Mouse (Mus musculus) forebrain, embryonic 11.5 days (tissue): Measurements from ENCODE around the gene Maff. TPM values are rescaled to one million over a fixed set of nuclear protein-coding genes. Genes with fewer than 3 reads are reported as not detected.
A peak's percentile ranks its signal among the peaks of the same experiment; 100 is the strongest.

ENCODE experiments used
- ATAC-seq: fragments of 200-750 bp; cut with Nextera tagmentation; replicated peaks from 2 replicates; pipeline ENCODE4 v1.8.0; 2017; ENCODE audit warnings: moderate TSS enrichment; ENCODE audit not compliant: low FRiP score
- DNase-seq: peaks from one replicate; pipeline ENCODE4 v3.0.0-alpha.2; 2017; ENCODE audit warnings: low spot score
- H3K27ac ChIP-seq: fragments of 300-500 bp; sonication (generic); 2 replicates; pipeline ENCODE4 v1.5.1; 2014; ENCODE audit warnings: low read depth, low read length
- H3K27me3 ChIP-seq: fragments of 300-500 bp; sonication (generic); 2 replicates; pipeline ENCODE4 v1.6.1; 2014; ENCODE audit warnings: mild to moderate bottlenecking, low read length, mixed read lengths; ENCODE audit not compliant: control insufficient read depth, insufficient read depth
- H3K36me3 ChIP-seq: fragments of 300-500 bp; sonication (generic); 2 replicates; pipeline ENCODE4 v1.6.1; 2014; ENCODE audit warnings: mild to moderate bottlenecking, low read length, moderate library complexity, mixed read lengths; ENCODE audit not compliant: control insufficient read depth, insufficient read depth
- H3K4me1 ChIP-seq: fragments of 300-500 bp; sonication (generic); replicated peaks from 2 replicates; pipeline ENCODE4 v1.6.1; 2014; ENCODE audit warnings: low read length, mixed read lengths; ENCODE audit not compliant: control insufficient read depth, insufficient read depth
- H3K4me2 ChIP-seq: fragments of 300-500 bp; sonication (generic); 2 replicates; pipeline ENCODE4 v1.6.1; 2014; ENCODE audit warnings: low read depth, mild to moderate bottlenecking, low read length, moderate library complexity, mixed read lengths; ENCODE audit not compliant: severe bottlenecking
- H3K4me3 ChIP-seq: fragments of 300-500 bp; sonication (generic); 2 replicates; pipeline ENCODE4 v1.5.1; 2014; ENCODE audit warnings: low read depth, low read length
- H3K9ac ChIP-seq: fragments of 300-500 bp; sonication (generic); 2 replicates; pipeline ENCODE4 v1.6.1; 2014; ENCODE audit warnings: low read length
- H3K9me3 ChIP-seq: fragments of 300-500 bp; sonication (generic); 2 replicates; pipeline ENCODE4 v1.6.1; 2016; ENCODE audit warnings: low read length, mixed read lengths; ENCODE audit not compliant: control insufficient read depth
- WGBS: fragments of 180-500 bp; shearing (Covaris S2); extraction: QIAGEN DNeasy Blood & Tissue Kit; methylation state at CpG from one replicate; pipeline ENCODE4 v1.1.7; 2014; 5-methylcytosine and 5-hydroxymethylcytosine counted together
- microRNA counts: library from miRNA; unstranded; fragments of <30 nt; microRNA quantifications from one replicate; lab custom pipeline; 2015
- microRNA-seq: library from miRNA; unstranded; fragments of <30 nt; microRNA quantifications from one replicate; pipeline ENCODE4, GENCODE M21; 2016; ENCODE audit not compliant: insufficient number of aligned reads
- polyA plus RNA-seq: library from polyadenylated mRNA; unstranded; fragments of >200 nt; fragmentation: Nextera tagmentation; extraction: Ambion mirVana; gene quantifications from 2 replicates; pipeline ENCODE4 v1.2.1, GENCODE M21; 2014

Gene Maff
- polyA plus RNA-seq, 1 experiment from 2014 or later = 1.5 TPM

GRCm38 (mm10) chr15:79400975-79401365, 54.5 kb downstream of the Maff start:
- ATAC-seq = no peak
- Histone ChIP-seq H3K4me3 (no peak overlapping the region), H3K4me1 (peaks cover 8% of the 10 kb centered on the region; the same call in 1 of the 2 replicates), H3K4me2 (0 out of 2 replicates have a peak overlapping the region, but pooled peaks have one; percentile 12), H3K9me3 (no peaks in the 10 kb centered on the region), H3K27ac (no peak overlapping the region), H3K36me3 (no peaks in the 10 kb centered on the region), H3K27me3 (no peaks in the 10 kb centered on the region), H3K9ac (no peak overlapping the region)
- 60% methylated on average over 7 of the region's 7 CpGs for WGBS
- DNase-seq = no peak

- Histone ChIP-seq H3K4me3 (peak overlapping the region; percentile 97), H3K36me3 (no peaks in the 10 kb centered on the region), H3K9ac (peak overlapping the region; percentile 89), H3K27me3 (no peaks in the 10 kb centered on the region), H3K27ac (no peak overlapping the region), H3K4me1 (peaks cover 8% of the 10 kb centered on the region; the same call in 1 of the 2 replicates), H3K4me2 (peak overlapping the region; percentile 91), H3K9me3 (no peaks in the 10 kb centered on the region)
- WGBS = 35% methylated on average over 5 of the region's 5 CpGs
- ATAC-seq (no peak), DNase-seq (no peak)
These were observed 55.8 kb downstream of the Maff start for GRCm38 (mm10) chr15:79402176-79402575.

GRCm38 (mm10) chr15:79402836-79403762, 56.7 kb downstream of the Maff start, which contains the start of gene Tmem184b:
Tmem184b (minus strand) TSS chr15:79403569.
- peaks cover 8% of the 10 kb centered on the region; the same call in 1 of the 2 replicates for H3K4me1 ChIP-seq
- peak within 1 kb of the TSS; percentile 37; the same call in 1 of the 2 replicates for H3K27ac ChIP-seq
- WGBS = under 1% methylated on average over 87 of the region's 90 CpGs

GRCm38 (mm10) chr15:79403763-79404210, 57.4 kb downstream of the Maff start:
- no peak overlapping the region for H3K27ac ChIP-seq
- H3K9me3 ChIP-seq = no peaks in the 10 kb centered on the region
- peak overlapping the region; percentile 89 for H3K9ac ChIP-seq
- peaks cover 8% of the 10 kb centered on the region; the same call in 1 of the 2 replicates for H3K4me1 ChIP-seq
- no peak for DNase-seq
- WGBS = 18% methylated on average over 9 of the region's 9 CpGs
- peak overlapping the region; percentile 91 for H3K4me2 ChIP-seq
- ATAC-seq = no peak
- H3K27me3 ChIP-seq = no peaks in the 10 kb centered on the region
- H3K4me3 ChIP-seq = peak overlapping the region; percentile 97
- H3K36me3 ChIP-seq = no peaks in the 10 kb centered on the region

More at GRCm38 (mm10) chr15:79402836-79403762, 56.7 kb downstream of the Maff start, which contains the start of gene Tmem184b:
- peak within 1 kb of the TSS; percentile 97 for H3K4me3 ChIP-seq
- H3K36me3 ChIP-seq = no peaks in the 10 kb centered on the region
- H3K9ac ChIP-seq = peak within 1 kb of the TSS; percentile 89
- H3K27me3 ChIP-seq = no peaks in the 10 kb centered on the region
- H3K9me3 ChIP-seq = no peaks in the 10 kb centered on the region
- ATAC-seq (peak; percentile 95), DNase-seq (peak; percentile 90)
- peak within 1 kb of the TSS; percentile 91 for H3K4me2 ChIP-seq

- ATAC-seq (no peak), DNase-seq (no peak)
- Histone ChIP-seq H3K4me1 (peaks cover 8% of the 10 kb centered on the region; the same call in 1 of the 2 replicates), H3K9ac (no peak overlapping the region), H3K4me2 (no peak overlapping the region), H3K36me3 (no peaks in the 10 kb centered on the region), H3K4me3 (no peak overlapping the region), H3K27ac (no peak overlapping the region), H3K9me3 (no peaks in the 10 kb centered on the region), H3K27me3 (no peaks in the 10 kb centered on the region)
- 70% methylated on average over 1 of the region's 1 CpGs for WGBS
These were observed 57.9 kb downstream of the Maff start for GRCm38 (mm10) chr15:79404277-79404676.

GRCm38 (mm10) chr15:79406564-79406963, 60.1 kb downstream of the Maff start:
- H3K4me3 ChIP-seq = no peak overlapping the region
- no peaks in the 10 kb centered on the region for H3K27me3 ChIP-seq
- H3K4me2 ChIP-seq = no peak overlapping the region
- WGBS = 88% methylated on average over 4 of the region's 4 CpGs
- ATAC-seq (no peak), DNase-seq (no peak)
- H3K9ac ChIP-seq = no peak overlapping the region
- H3K9me3 ChIP-seq = no peaks in the 10 kb centered on the region
- H3K27ac ChIP-seq = no peak overlapping the region
- no peaks in the 10 kb centered on the region for H3K36me3 ChIP-seq
- H3K4me1 ChIP-seq = peaks cover 8% of the 10 kb centered on the region; the same call in 1 of the 2 replicates

MicroRNAs within 50 kb of the gene (microRNA counts, 519-probe panel; counts per million panel counts)
- 31.2 counts per million for microRNA mmu-miR-1943 (lab: Ali Mortazavi, UCI)

Small RNA genes within 50 kb of the gene (microRNA-seq; reads per million reads assigned to microRNA genes)
- 3.4 reads per million for gene Mir1943

Other genes starting within 250 kb of the Maff start
- gene Micall1, start 237.7 kb upstream of the Maff start, polyA plus RNA-seq = 6.3 and 7.6 TPM in 2 replicates
- 378 and 386 TPM in 2 replicates for gene Polr2f, start 205.6 kb upstream of the Maff start, polyA plus RNA-seq
- 9.3 and 10.6 TPM in 2 replicates for gene 1700088E04Rik, start 205.4 kb upstream of the Maff start, polyA plus RNA-seq
- gene Sox10, start 181.4 kb upstream of the Maff start, polyA plus RNA-seq = 1.3 and 1.4 TPM in 2 replicates
- 29.0 and 32.4 TPM in 2 replicates for gene Pick1, start 117.4 kb upstream of the Maff start, polyA plus RNA-seq
- 0.31 and 0.41 TPM in 2 replicates for gene Gm49486, start 117.2 kb upstream of the Maff start, polyA plus RNA-seq
- 0.16 TPM in 1 of 2 replicates, not detected in the other for gene Slc16a8, start 91.9 kb upstream of the Maff start, polyA plus RNA-seq
- 1.3 and 4.2 TPM in 2 replicates for gene Baiap2l2, start 61.1 kb upstream of the Maff start, polyA plus RNA-seq
- gene Pla2g6, start 18.2 kb upstream of the Maff start, polyA plus RNA-seq = 20.8 and 22.3 TPM in 2 replicates
- gene Tmem184b, start 56.9 kb downstream of the Maff start, polyA plus RNA-seq = 52.3 and 55.2 TPM in 2 replicates
- gene Csnk1e, start 108.9 kb downstream of the Maff start, polyA plus RNA-seq = 209 and 213 TPM in 2 replicates
- gene Kcnj4, start 158.6 kb downstream of the Maff start, polyA plus RNA-seq = not detected in 2 replicates
- gene Kdelr3, start 169.8 kb downstream of the Maff start, polyA plus RNA-seq = 9.7 and 10.3 TPM in 2 replicates
- gene Ddx17, start 200.1 kb downstream of the Maff start, polyA plus RNA-seq = 109 TPM in 2 replicates